Mouse (Mus musculus) neural tube, embryonic 11.5 days (tissue): Measurements from ENCODE around the gene Ccna2. TPM values are rescaled to one million over a fixed set of nuclear protein-coding genes. Genes with fewer than 3 reads are reported as not detected.

Source experiments
- ATAC-seq: fragments of 200-750 bp; cut with Nextera tagmentation; 2 replicates; pipeline ENCODE4 v1.8.0; 2017; ENCODE audit warnings: moderate number of reproducible peaks, mild to moderate bottlenecking, moderate TSS enrichment, moderate library complexity; ENCODE audit not compliant: insufficient read depth, low FRiP score, low TSS enrichment
- DNase-seq: peaks from one replicate; pipeline ENCODE4 v3.0.0-alpha.2; 2015; ENCODE audit warnings: low spot score
- H3K27ac ChIP-seq: fragments of 300-500 bp; sonication (generic); 2 replicates; pipeline ENCODE4 v1.5.1; 2014; ENCODE audit warnings: low read depth, mild to moderate bottlenecking, low read length
- H3K27me3 ChIP-seq: fragments of 300-500 bp; sonication (generic); 2 replicates; pipeline ENCODE4 v1.6.1; 2014; ENCODE audit warnings: mild to moderate bottlenecking, low read length, mixed read lengths; ENCODE audit not compliant: control insufficient read depth, insufficient read depth
- H3K36me3 ChIP-seq: fragments of 300-500 bp; sonication (generic); 2 replicates; pipeline ENCODE4 v1.6.1; 2014; ENCODE audit warnings: mild to moderate bottlenecking, low read length, moderate library complexity, mixed read lengths; ENCODE audit not compliant: control insufficient read depth, insufficient read depth
- H3K4me1 ChIP-seq: fragments of 300-500 bp; sonication (generic); 2 replicates; pipeline ENCODE4 v1.6.1; 2014; ENCODE audit warnings: low read length, mixed read lengths; ENCODE audit not compliant: control insufficient read depth, insufficient read depth
- H3K4me2 ChIP-seq: fragments of 300-500 bp; sonication (generic); 2 replicates; pipeline ENCODE4 v1.6.1; 2014; ENCODE audit warnings: low read depth, mild to moderate bottlenecking, moderate library complexity
- H3K4me3 ChIP-seq: fragments of 300-500 bp; sonication (generic); 2 replicates; pipeline ENCODE4 v1.5.1; 2014; ENCODE audit warnings: low read depth, low read length
- H3K9ac ChIP-seq: fragments of 300-500 bp; sonication (generic); 2 replicates; pipeline ENCODE4 v1.6.1; 2014; ENCODE audit warnings: mild to moderate bottlenecking, low read length
- H3K9me3 ChIP-seq: fragments of 300-500 bp; sonication (generic); 2 replicates; pipeline ENCODE4 v1.6.1; 2016; ENCODE audit warnings: low read length; ENCODE audit not compliant: control insufficient read depth
- WGBS: fragments of 180-500 bp; shearing (Covaris S2); extraction: QIAGEN DNeasy Blood & Tissue Kit; methylation state at CpG from one replicate; pipeline ENCODE4 v1.1.7; 2014; 5-methylcytosine and 5-hydroxymethylcytosine counted together
- polyA plus RNA-seq: library from polyadenylated mRNA; unstranded; fragments of >200 nt; fragmentation: Nextera tagmentation; extraction: Ambion mirVana; gene quantifications from 2 replicates; pipeline ENCODE4 v1.2.1, GENCODE M21; 2014

Ccna2 gene
- polyA plus RNA-seq, 1 experiment from 2014 or later: 248 TPM

- ATAC-seq (no peak), DNase-seq (no peak)
- Histone ChIP-seq H3K27ac (no peak overlapping the region), H3K9me3 (no peaks in the 10 kb centered on the region), H3K9ac (no peak overlapping the region), H3K4me3 (no peak overlapping the region), H3K4me2 (no peak overlapping the region), H3K4me1 (no peaks in the 10 kb centered on the region), H3K36me3 (no peaks in the 10 kb centered on the region), H3K27me3 (no peaks in the 10 kb centered on the region)
- WGBS: 78% methylated on average over 3 of the region's 3 CpGs
Observed at GRCm38 (mm10) chr3:36544961-36545360, 27.0 kb downstream of the Ccna2 start.

- H3K27me3 ChIP-seq: no peaks in the 10 kb centered on the region
- DNase-seq (no peak), ATAC-seq (no peak)
- H3K4me1 ChIP-seq: no peaks in the 10 kb centered on the region
- WGBS: 90% methylated on average over 2 of the region's 2 CpGs
- no peak overlapping the region for H3K9ac ChIP-seq
- no peak overlapping the region for H3K27ac ChIP-seq
- no peaks in the 10 kb centered on the region for H3K36me3 ChIP-seq
- no peak overlapping the region for H3K4me3 ChIP-seq
- H3K9me3 ChIP-seq: no peaks in the 10 kb centered on the region
- no peak overlapping the region for H3K4me2 ChIP-seq
Observed at GRCm38 (mm10) chr3:36541399-36541798, 30.6 kb downstream of the Ccna2 start.

- DNase-seq (no peak), ATAC-seq (no peak)
- Histone ChIP-seq H3K4me3 (no peak overlapping the region), H3K9ac (no peak overlapping the region), H3K9me3 (no peaks in the 10 kb centered on the region), H3K4me2 (no peak overlapping the region), H3K27ac (no peak overlapping the region), H3K27me3 (no peaks in the 10 kb centered on the region), H3K4me1 (no peaks in the 10 kb centered on the region), H3K36me3 (no peaks in the 10 kb centered on the region)
- WGBS: 74% methylated on average over 2 of the region's 2 CpGs
Observed at GRCm38 (mm10) chr3:36540756-36541155, 31.2 kb downstream of the Ccna2 start.

GRCm38 (mm10) chr3:36537701-36538470 lies 34.1 kb downstream of the Ccna2 start:
- no peak for ATAC-seq
- no peaks in the 10 kb centered on the region for H3K9me3 ChIP-seq
- no peaks in the 10 kb centered on the region for H3K36me3 ChIP-seq
- no peak overlapping the region for H3K9ac ChIP-seq
- DNase-seq: no peak
- no peak overlapping the region for H3K27ac ChIP-seq
- 82% methylated on average over 4 of the region's 4 CpGs for WGBS
- no peak overlapping the region for H3K4me3 ChIP-seq
- H3K4me2 ChIP-seq: no peak overlapping the region
- H3K27me3 ChIP-seq: no peaks in the 10 kb centered on the region
- no peaks in the 10 kb centered on the region for H3K4me1 ChIP-seq

GRCm38 (mm10) chr3:36536041-36536440 lies 35.9 kb downstream of the Ccna2 start:
- Histone ChIP-seq H3K4me1 (no peaks in the 10 kb centered on the region), H3K9me3 (no peaks in the 10 kb centered on the region), H3K4me2 (no peak overlapping the region), H3K4me3 (no peak overlapping the region), H3K27ac (no peak overlapping the region), H3K36me3 (no peaks in the 10 kb centered on the region), H3K9ac (no peak overlapping the region), H3K27me3 (peaks cover 2% of the 10 kb centered on the region; the same call in 1 of the 2 replicates)
- WGBS: 93% methylated on average over 12 of the region's 12 CpGs
- ATAC-seq: no peak
- DNase-seq: no peak

GRCm38 (mm10) chr3:36533201-36533672 lies 38.7 kb downstream of the Ccna2 start:
- H3K9me3 ChIP-seq: no peaks in the 10 kb centered on the region
- no peak overlapping the region for H3K4me2 ChIP-seq
- H3K4me3 ChIP-seq: no peak overlapping the region
- H3K27me3 ChIP-seq: peaks cover 2% of the 10 kb centered on the region; the same call in 1 of the 2 replicates
- no peaks in the 10 kb centered on the region for H3K36me3 ChIP-seq
- WGBS: 0% methylated on average over 1 of the region's 1 CpGs
- DNase-seq (no peak), ATAC-seq (no peak)
- H3K27ac ChIP-seq: no peak overlapping the region
- no peaks in the 10 kb centered on the region for H3K4me1 ChIP-seq
- no peak overlapping the region for H3K9ac ChIP-seq

- DNase-seq: no peak
- no peaks in the 10 kb centered on the region for H3K4me1 ChIP-seq
- H3K27ac ChIP-seq: no peak overlapping the region
- no peaks in the 10 kb centered on the region for H3K9me3 ChIP-seq
- ATAC-seq: no peak
- 49% methylated on average over 7 of the region's 7 CpGs for WGBS
- no peak overlapping the region for H3K4me2 ChIP-seq
- no peak overlapping the region for H3K9ac ChIP-seq
- peaks cover 2% of the 10 kb centered on the region; the same call in 1 of the 2 replicates for H3K27me3 ChIP-seq
- no peaks in the 10 kb centered on the region for H3K36me3 ChIP-seq
- no peak overlapping the region for H3K4me3 ChIP-seq
Observed at GRCm38 (mm10) chr3:36532738-36533137, 39.2 kb downstream of the Ccna2 start.

GRCm38 (mm10) chr3:36531979-36532542 lies 39.9 kb downstream of the Ccna2 start:
- Histone ChIP-seq H3K27ac (no peak overlapping the region), H3K4me2 (peak overlapping the region; percentile 36), H3K27me3 (peaks cover 2% of the 10 kb centered on the region; the same call in 1 of the 2 replicates), H3K4me3 (peak overlapping the region; percentile 16; the same call in 1 of the 2 replicates), H3K9me3 (no peaks in the 10 kb centered on the region), H3K9ac (peak overlapping the region; percentile 26; the same call in 1 of the 2 replicates), H3K36me3 (no peaks in the 10 kb centered on the region), H3K4me1 (no peaks in the 10 kb centered on the region)
- 10% methylated on average over 18 of the region's 18 CpGs for WGBS
- DNase-seq: peak; percentile 59
- no peak for ATAC-seq

GRCm38 (mm10) chr3:36531242-36531641 lies 40.7 kb downstream of the Ccna2 start:
- no peak for DNase-seq
- H3K36me3 ChIP-seq: no peaks in the 10 kb centered on the region
- H3K27ac ChIP-seq: no peak overlapping the region
- H3K4me3 ChIP-seq: no peak overlapping the region
- H3K9me3 ChIP-seq: no peaks in the 10 kb centered on the region
- no peak overlapping the region for H3K9ac ChIP-seq
- no peak overlapping the region for H3K4me2 ChIP-seq
- 36% methylated on average over 2 of the region's 2 CpGs for WGBS
- peaks cover 2% of the 10 kb centered on the region; the same call in 1 of the 2 replicates for H3K27me3 ChIP-seq
- no peaks in the 10 kb centered on the region for H3K4me1 ChIP-seq
- no peak for ATAC-seq
